Mouse (Mus musculus): ENCODE measurements around the gene Fgb.

Gene Fgb

GRCm38 (mm10) chr3:83049680-83050079 is at the start of gene Fgb:
Gene Fgb, minus strand, starts transcription at chr3:83049863.
- no peak for DNase-seq

- DNase-seq: no peak
Measured at GRCm38 (mm10) chr3:83099139-83099538, 49.5 kb upstream of the Fgb start.

- DNase-seq: no peak
Measured at GRCm38 (mm10) chr3:83098546-83099034, 48.9 kb upstream of the Fgb start.

GRCm38 (mm10) chr3:83097586-83097985 is 47.9 kb upstream of the Fgb start:
- no peak for DNase-seq

GRCm38 (mm10) chr3:83080567-83081055 is 30.9 kb upstream of the Fgb start:
- DNase-seq: peak; percentile 24

GRCm38 (mm10) chr3:83076563-83076962 is 26.9 kb upstream of the Fgb start:
- no peak for DNase-seq

- no peak for DNase-seq
Measured at GRCm38 (mm10) chr3:83070231-83070630, 20.6 kb upstream of the Fgb start.

- no peak for DNase-seq
Measured at GRCm38 (mm10) chr3:83068869-83069268, 19.2 kb upstream of the Fgb start.

GRCm38 (mm10) chr3:83067920-83068319 is 18.3 kb upstream of the Fgb start:
- no peak for DNase-seq

- DNase-seq: no peak
Measured at GRCm38 (mm10) chr3:83057046-83057445, 7.4 kb upstream of the Fgb start.

- DNase-seq: peak; percentile 100
Measured at GRCm38 (mm10) chr3:83055281-83056038, 5.8 kb upstream of the Fgb start, which contains the start of gene Plrg1. Gene Plrg1, plus strand, starts transcription at chr3:83055522.

GRCm38 (mm10) chr3:83054759-83055158 is 5.1 kb upstream of the Fgb start:
- no peak for DNase-seq

- DNase-seq: peak; percentile 17
Measured at GRCm38 (mm10) chr3:83053758-83054157, 4.1 kb upstream of the Fgb start.

- no peak for DNase-seq
Measured at GRCm38 (mm10) chr3:83053126-83053525, 3.5 kb upstream of the Fgb start.

- no peak for DNase-seq
Measured at GRCm38 (mm10) chr3:83052102-83052501, 2.4 kb upstream of the Fgb start.

GRCm38 (mm10) chr3:83050661-83051060 is 998 bp upstream of the Fgb start:
- DNase-seq: no peak

GRCm38 (mm10) chr3:83046649-83047048 is 3.0 kb downstream of the Fgb start:
- DNase-seq: no peak

GRCm38 (mm10) chr3:83042451-83042850 is 7.2 kb downstream of the Fgb start:
- no peak for DNase-seq

- DNase-seq: no peak
Measured at GRCm38 (mm10) chr3:83039666-83040065, 10.0 kb downstream of the Fgb start.

GRCm38 (mm10) chr3:83038865-83039264 is 10.8 kb downstream of the Fgb start:
- no peak for DNase-seq

- no peak for DNase-seq
Measured at GRCm38 (mm10) chr3:83033801-83034200, 15.9 kb downstream of the Fgb start.

GRCm38 (mm10) chr3:83032746-83033308 is 16.8 kb downstream of the Fgb start:
- DNase-seq: no peak

GRCm38 (mm10) chr3:83030331-83030730 is 19.3 kb downstream of the Fgb start:
- DNase-seq: no peak

GRCm38 (mm10) chr3:83027546-83028251 is 22.0 kb downstream of the Fgb start:
- DNase-seq: no peak

All from right cerebral cortex, postnatal 14 days (tissue).